Mouse (Mus musculus) liver, embryonic 11.5 days (tissue): ENCODE measurements at regions not wholly inside any gene's neighbourhood (a gene's known extent, or its start where the extent isn't known, plus 50 kb on each side); places are given as distances from the start of the nearest gene placed in this dataset.

Experiments
- ATAC-seq: fragments of 200-750 bp; cut with Nextera tagmentation; replicated peaks from 2 replicates; pipeline ENCODE4 v1.8.0; 2017; ENCODE audit warnings: moderate number of reproducible peaks, mild to moderate bottlenecking, moderate TSS enrichment, moderate library complexity; ENCODE audit not compliant: low FRiP score
- DNase-seq: peaks from one replicate; pipeline ENCODE4 v3.0.0-alpha.2; 2017; ENCODE audit warnings: low spot score
- H3K27ac ChIP-seq: fragments of 300-500 bp; sonication (generic); 2 replicates; pipeline ENCODE4 v1.5.1; 2014; ENCODE audit warnings: mild to moderate bottlenecking, low read depth, low read length, control low read depth
- H3K27me3 ChIP-seq: fragments of 300-500 bp; sonication (generic); replicated peaks from 2 replicates; pipeline ENCODE4 v1.6.1; 2014; ENCODE audit warnings: low read length, mixed read lengths; ENCODE audit not compliant: control insufficient read depth, insufficient read depth
- H3K36me3 ChIP-seq: fragments of 300-500 bp; sonication (generic); 2 replicates; pipeline ENCODE4 v1.6.1; 2014; ENCODE audit warnings: mild to moderate bottlenecking, low read length, moderate library complexity, mixed read lengths; ENCODE audit not compliant: control insufficient read depth, insufficient read depth
- H3K4me1 ChIP-seq: fragments of 300-500 bp; sonication (generic); replicated peaks from 2 replicates; pipeline ENCODE4 v1.6.1; 2014; ENCODE audit warnings: low read length, mixed read lengths; ENCODE audit not compliant: control insufficient read depth, insufficient read depth
- H3K4me2 ChIP-seq: fragments of 300-500 bp; sonication (generic); 2 replicates; pipeline ENCODE4 v1.6.1; 2014; ENCODE audit warnings: mild to moderate bottlenecking, control low read depth, moderate library complexity
- H3K4me3 ChIP-seq: fragments of 300-500 bp; sonication (generic); 2 replicates; pipeline ENCODE4 v1.5.1; 2014; ENCODE audit warnings: low read depth, low read length, control low read depth
- H3K9ac ChIP-seq: fragments of 300-500 bp; sonication (generic); 2 replicates; pipeline ENCODE4 v1.6.1; 2014; ENCODE audit warnings: low read depth, low read length, control low read depth
- H3K9me3 ChIP-seq: fragments of 300-500 bp; sonication (generic); 2 replicates; pipeline ENCODE4 v1.6.1; 2016; ENCODE audit warnings: low read length, inconsistent platforms, mixed read lengths; ENCODE audit not compliant: control insufficient read depth
- WGBS: fragments of 180-500 bp; shearing (Covaris S2); extraction: QIAGEN DNeasy Blood & Tissue Kit; methylation state at CpG from one replicate; pipeline ENCODE4 v1.1.7; 2014; 5-methylcytosine and 5-hydroxymethylcytosine counted together

DNA sequence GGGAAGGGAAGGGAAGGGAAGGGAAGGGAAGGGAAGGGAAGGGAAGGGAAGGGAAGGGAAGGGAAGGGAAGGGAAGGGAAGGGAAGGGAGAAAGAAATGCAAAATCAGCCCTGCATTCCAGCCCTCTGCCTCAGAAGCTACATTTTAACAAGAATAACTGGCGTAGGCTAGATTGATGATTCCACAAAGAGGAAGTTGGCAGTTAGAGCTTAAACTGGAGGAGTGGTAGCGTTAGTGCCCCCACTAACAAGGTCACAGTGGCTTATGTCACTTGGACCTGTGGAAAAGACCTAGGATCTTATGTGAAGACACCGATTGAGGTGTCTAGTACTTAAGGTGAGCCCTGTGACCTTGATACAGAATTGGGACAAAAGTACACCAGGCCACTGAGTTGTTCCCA, 51.0 kb upstream of the Abca1 start:
- 60% methylated on average over 3 of the region's 3 CpGs for WGBS
- ATAC-seq: no peak
- no peaks in the 10 kb centered on the region for H3K9me3 ChIP-seq
- no peak overlapping the region for H3K27ac ChIP-seq
- H3K4me2 ChIP-seq: no peak overlapping the region
- DNase-seq: no peak
- no peaks in the 10 kb centered on the region for H3K36me3 ChIP-seq
- H3K27me3 ChIP-seq: no peaks in the 10 kb centered on the region
- H3K4me3 ChIP-seq: no peak overlapping the region
- no peaks in the 10 kb centered on the region for H3K4me1 ChIP-seq
- no peak overlapping the region for H3K9ac ChIP-seq
